Mouse (Mus musculus) cerebellum, adult 2 months (tissue): ENCODE data around the gene Gm3893. TPM values are rescaled to one million over a fixed set of nuclear protein-coding genes. Genes with fewer than 3 reads are reported as not detected.
"Not testable (repeated sequence)": the region's sequence is repeated elsewhere in the genome, so short reads cannot be mapped to it uniquely, and the experiment has no call there.

Experiments
- DNase-seq, 2 experiments: peaks; one replicate each; pipeline ENCODE4 v3.0.0; 2021
- H3K27ac ChIP-seq: fragments of 200-500 bp; 2 replicates; pipeline ENCODE4 v1.5.1; 2012; ENCODE audit warnings: low read length, control low read depth, inconsistent platforms; ENCODE audit not compliant: insufficient read depth
- H3K27me3 ChIP-seq: fragments of 200-500 bp; 2 replicates; pipeline ENCODE4 v1.6.1; 2012; ENCODE audit warnings: inconsistent platforms, mild to moderate bottlenecking, low read length, moderate library complexity; ENCODE audit not compliant: control insufficient read depth, insufficient read depth
- H3K4me1 ChIP-seq: fragments of 200-500 bp; 2 replicates; pipeline ENCODE4 v1.6.1; 2011; ENCODE audit warnings: low read length; ENCODE audit not compliant: control insufficient read depth, insufficient read depth
- H3K4me3 ChIP-seq: fragments of 200-500 bp; replicated peaks from 2 replicates; pipeline ENCODE3; 2011; ENCODE audit warnings: mild to moderate bottlenecking, low read depth, low read length, control low read depth; ENCODE audit not compliant: insufficient read depth
- WGBS: fragments of 180-500 bp; shearing (Covaris S2); methylation state at CpG from one replicate; pipeline ENCODE4 v1.1.7; 2018; 5-methylcytosine and 5-hydroxymethylcytosine counted together
- polyA plus RNA-seq: library from polyadenylated mRNA; depleted of rRNA; stranded (reverse); fragments of >200 nt; gene quantifications from 2 replicates; pipeline ENCODE4 v1.2.3, GENCODE M21; 2012; rRNA removed

Gm3893 gene
- not detected in 2 replicates for polyA plus RNA-seq

GRCm38 (mm10) chr4:42090907-42091306 lies at the start of gene Gm3893:
Gm3893 (plus strand) TSS chr4:42091207.
- no CpG with 5 or more reads among the region's 2 CpGs for WGBS
- not testable (repeated sequence) for H3K27me3 ChIP-seq, H3K27ac ChIP-seq, DNase-seq, H3K4me3 ChIP-seq, H3K4me1 ChIP-seq

DNA sequence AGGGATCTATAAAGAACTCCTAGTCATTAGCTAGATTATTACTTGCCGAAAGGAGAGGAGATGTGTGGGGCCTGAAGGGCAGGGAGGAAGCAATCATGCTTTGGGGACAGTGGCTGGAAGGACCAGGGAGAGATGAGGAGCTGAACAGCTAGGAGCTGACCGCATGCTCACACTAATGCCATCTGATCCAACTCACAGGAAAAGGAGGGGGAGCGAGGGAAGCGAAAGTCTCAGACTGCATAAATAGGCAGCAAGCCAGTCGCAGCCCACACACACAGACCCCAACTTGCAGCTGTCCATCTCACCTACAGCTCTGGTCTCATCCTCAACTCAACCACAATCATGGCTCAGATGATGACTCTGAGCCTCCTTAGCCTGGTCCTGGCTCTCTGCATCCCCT lies 23.5 kb downstream of the Gm3893 start, which contains the start of gene Gm13304:
Gene Gm13304, plus strand, starts transcription at position 301 of the 400 bp plus-strand sequence.
- H3K4me3 ChIP-seq, H3K4me1 ChIP-seq, H3K27ac ChIP-seq, H3K27me3 ChIP-seq, DNase-seq: not testable (repeated sequence)
- no CpG with 5 or more reads among the region's 5 CpGs for WGBS

Other genes with a start within 250 kb of the Gm3893 start
- gene Gm21541, start 187.6 kb upstream of the Gm3893 start, polyA plus RNA-seq = not detected in 2 replicates
- gene Gm20878, start 149.6 kb upstream of the Gm3893 start, polyA plus RNA-seq = 8.1 and 9.7 TPM in 2 replicates
- 0.61 and 1.1 TPM in 2 replicates for gene Fam205a4, start 125.1 kb upstream of the Gm3893 start, polyA plus RNA-seq
- gene Gm21093, start 56.5 kb upstream of the Gm3893 start, polyA plus RNA-seq = 0.87 and 1.0 TPM in 2 replicates
- 0.17 and 0.38 TPM in 2 replicates for gene Gm13304, start 23.6 kb downstream of the Gm3893 start, polyA plus RNA-seq
- 0.59 and 0.76 TPM in 2 replicates for gene Gm13306, start 62.2 kb downstream of the Gm3893 start, polyA plus RNA-seq
- gene Gm13305, start 77.4 kb downstream of the Gm3893 start, polyA plus RNA-seq = 0.36 and 0.44 TPM in 2 replicates
- not detected in 2 replicates for gene Gm10600, start 149.4 kb downstream of the Gm3893 start, polyA plus RNA-seq
- not detected in 2 replicates for gene Ccl21b, start 164.6 kb downstream of the Gm3893 start, polyA plus RNA-seq
- not detected in 2 replicates for gene Gm21953, start 203.1 kb downstream of the Gm3893 start, polyA plus RNA-seq
- 0.35 and 0.69 TPM in 2 replicates for gene Fam205a3, start 227.1 kb downstream of the Gm3893 start, polyA plus RNA-seq